Mouse (Mus musculus) testis, adult 2 months (tissue): ENCODE data around the gene Tfdp2.

Experiments used
- CTCF ChIP-seq: fragments of 200-500 bp; IDR thresholded peaks from 2 replicates; pipeline ENCODE4 v1.5.1; 2012; ENCODE audit warnings: low read depth, mild to moderate bottlenecking, inconsistent platforms, low read length, moderate library complexity; ENCODE audit not compliant: control insufficient read depth, insufficient read depth, insufficient replicate concordance
- POLR2A ChIP-seq: fragments of 200-500 bp; IDR thresholded peaks from 2 replicates; pipeline ENCODE4 v1.6.1; 2012; ENCODE audit warnings: low read depth, mild to moderate bottlenecking, inconsistent platforms, low read length, moderate library complexity; ENCODE audit not compliant: control insufficient read depth

DNA sequence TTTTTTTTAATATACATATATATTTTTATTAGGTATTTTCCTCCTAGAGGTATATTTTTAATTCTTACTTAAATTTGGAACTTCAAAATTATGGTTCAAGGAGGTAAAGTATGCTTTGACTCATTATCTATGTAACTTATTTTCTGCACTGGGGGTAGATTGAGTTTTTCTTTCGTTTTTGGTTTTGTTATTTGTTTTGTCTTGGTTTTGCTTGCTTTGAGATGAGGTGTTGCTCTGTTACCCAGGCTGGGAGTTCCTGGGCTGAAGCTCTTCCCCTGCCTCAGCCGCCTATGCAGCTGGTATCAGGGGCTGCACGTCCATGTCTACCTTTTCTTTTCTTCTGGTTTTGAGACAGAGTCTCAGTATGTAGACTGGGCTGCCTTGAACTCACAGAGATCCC is 86.0 kb downstream of the Tfdp2 start:
- TF ChIP-seq CTCF (no peak), POLR2A (no peak)
